Mouse (Mus musculus) yolk sac, embryonic 10.5 days (tissue): Measurements from ENCODE around the gene Adamts12.

ENCODE experiments used
- DNase-seq: peaks from one replicate; pipeline ENCODE4 v3.0.0-alpha.2; 2017; ENCODE audit warnings: low spot score

Gene Adamts12

DNA sequence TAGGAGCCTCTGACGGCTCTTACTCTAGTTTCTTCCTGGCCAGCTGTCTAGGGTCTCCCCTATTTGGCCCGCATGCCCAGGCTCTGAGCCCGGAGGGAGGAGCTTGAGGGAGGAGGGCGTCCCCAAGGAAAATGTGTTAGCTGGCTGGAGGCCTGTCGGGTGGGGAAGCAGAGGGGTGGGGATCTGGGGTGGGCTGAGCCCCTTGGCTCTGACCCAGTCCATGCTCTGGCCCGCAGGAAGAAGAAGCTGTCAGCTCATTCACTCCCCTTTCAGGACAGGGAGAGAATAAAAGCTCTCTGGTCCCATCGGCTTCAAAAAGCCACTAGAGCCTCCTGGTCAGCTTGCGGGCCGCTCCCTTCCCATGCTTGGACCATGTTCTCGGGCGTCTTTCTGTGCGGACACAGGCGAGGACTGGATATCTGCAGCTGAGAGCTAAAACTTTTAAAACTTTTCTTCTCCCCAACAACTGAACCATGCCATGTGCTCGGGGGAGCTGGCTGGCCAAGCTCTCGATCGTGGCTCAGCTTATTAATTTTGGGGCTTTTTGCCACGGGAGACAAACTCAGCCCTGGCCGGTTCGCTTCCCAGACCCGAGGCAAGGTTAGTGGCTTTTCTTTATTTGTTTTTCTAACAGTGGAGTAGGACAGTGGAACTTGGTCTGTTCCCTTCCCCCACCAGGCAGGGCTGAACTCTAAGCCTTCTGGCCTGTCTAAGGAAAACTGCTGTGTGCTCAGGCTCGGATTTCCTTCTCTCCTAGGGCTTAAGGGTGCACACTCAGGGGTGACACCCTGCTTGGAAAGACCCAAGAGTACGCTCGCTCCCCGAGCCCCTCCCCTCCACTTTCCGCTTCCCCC lies at the start of gene Adamts12:
Adamts12 (plus strand) TSS at position 233 of the 854 bp plus-strand sequence.
- peak; percentile 73 for DNase-seq

DNA sequence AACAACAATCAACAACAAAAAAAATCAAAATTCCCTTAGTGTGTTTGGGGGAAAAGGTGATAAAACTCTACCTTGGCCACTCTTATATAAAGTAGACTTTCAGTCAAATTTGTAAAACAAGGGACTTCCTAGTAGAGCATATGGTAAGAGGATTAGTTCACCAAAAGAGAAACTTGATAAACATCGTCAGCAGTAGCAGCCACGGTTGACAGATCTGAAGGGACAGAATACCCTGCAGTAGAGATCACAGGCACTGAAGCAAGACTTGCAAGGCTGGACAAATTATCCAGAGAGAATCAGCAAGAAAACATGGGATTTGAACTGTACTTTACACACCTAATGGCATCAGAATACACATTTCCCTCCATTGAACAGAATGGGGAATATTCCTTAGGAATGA lies 49.7 kb upstream of the Adamts12 start:
- DNase-seq = no peak

DNA sequence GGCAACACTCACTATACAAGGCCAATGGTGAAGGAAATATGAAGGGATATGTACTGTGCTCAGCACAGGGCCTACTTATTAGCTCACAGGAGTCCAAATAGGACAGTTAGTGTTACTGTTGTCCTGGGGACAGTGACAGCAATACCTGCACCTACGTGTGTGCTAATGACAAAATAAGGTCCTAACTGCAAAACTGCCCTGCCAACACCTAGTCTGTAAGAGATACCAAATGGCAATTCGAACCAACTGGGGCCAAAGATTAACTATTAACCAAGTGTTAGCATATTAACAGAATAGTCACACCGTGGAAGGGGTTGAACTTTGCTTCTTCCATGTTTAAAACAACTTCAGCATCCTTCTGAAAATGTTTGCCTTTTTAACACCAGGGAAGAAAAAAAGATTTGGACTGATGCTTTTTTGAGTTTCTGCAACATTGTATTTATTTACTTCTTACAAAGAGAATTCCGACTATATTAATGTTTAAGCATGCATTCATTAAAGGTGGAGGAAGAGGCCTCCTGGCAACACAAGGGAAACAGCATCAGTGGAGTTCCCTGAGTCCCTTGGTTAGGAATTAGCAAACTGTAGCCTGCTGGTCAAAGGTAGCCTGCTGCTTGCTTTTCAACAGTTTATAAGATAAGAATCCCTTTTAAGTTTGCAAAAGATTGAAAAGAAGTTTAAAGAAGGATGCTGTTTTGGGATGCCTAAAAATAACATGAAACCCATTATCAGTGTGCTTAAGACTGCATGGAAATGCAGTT lies 37.6 kb upstream of the Adamts12 start:
- peak; percentile 61 for DNase-seq

DNA sequence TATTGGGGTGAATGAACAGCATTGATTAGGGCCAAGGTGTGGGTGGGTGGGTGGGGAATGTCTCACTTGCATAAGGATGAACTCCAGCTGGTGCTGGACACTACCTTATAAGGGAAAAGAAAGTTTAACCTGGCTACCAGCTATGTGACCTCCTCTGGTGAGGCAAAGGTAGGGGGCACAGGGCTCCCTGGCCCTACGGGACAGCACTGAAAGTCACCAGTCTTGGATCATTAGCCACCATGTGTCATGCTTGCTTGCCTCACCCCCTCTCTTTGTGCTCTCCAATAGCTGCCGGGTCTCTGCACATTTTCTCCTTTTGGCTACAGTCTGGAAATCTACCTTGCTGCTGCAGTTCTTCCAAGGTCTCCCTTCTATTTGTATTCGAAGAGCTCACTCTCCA lies 34.4 kb upstream of the Adamts12 start:
- DNase-seq = no peak

DNA sequence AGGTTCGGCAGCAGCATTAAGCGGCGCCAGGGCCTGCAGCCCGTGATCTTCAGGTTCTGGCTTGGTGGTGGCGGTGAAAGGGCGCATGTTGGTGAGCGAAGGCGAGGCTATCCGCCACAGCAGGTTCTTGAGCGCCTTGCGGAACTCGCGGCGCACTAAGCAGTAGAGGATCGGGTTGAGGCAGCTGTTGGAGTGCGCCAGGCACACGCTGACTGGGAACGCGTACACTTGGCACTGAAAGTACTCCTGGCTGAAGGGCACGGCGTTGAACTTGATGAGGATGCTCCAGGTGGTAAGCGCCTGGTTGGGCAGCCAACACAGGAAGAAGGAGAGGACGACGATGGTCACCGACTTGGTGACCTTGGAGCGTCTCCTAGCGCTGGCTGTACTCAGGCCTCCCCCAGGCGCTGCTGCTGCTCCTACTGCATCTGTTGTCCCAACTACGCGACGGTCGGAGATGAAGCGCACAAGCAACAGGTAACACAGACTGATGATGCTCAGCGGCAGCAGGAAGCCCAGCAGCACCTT lies 28.6 kb upstream of the Adamts12 start:
- DNase-seq = no peak

DNA sequence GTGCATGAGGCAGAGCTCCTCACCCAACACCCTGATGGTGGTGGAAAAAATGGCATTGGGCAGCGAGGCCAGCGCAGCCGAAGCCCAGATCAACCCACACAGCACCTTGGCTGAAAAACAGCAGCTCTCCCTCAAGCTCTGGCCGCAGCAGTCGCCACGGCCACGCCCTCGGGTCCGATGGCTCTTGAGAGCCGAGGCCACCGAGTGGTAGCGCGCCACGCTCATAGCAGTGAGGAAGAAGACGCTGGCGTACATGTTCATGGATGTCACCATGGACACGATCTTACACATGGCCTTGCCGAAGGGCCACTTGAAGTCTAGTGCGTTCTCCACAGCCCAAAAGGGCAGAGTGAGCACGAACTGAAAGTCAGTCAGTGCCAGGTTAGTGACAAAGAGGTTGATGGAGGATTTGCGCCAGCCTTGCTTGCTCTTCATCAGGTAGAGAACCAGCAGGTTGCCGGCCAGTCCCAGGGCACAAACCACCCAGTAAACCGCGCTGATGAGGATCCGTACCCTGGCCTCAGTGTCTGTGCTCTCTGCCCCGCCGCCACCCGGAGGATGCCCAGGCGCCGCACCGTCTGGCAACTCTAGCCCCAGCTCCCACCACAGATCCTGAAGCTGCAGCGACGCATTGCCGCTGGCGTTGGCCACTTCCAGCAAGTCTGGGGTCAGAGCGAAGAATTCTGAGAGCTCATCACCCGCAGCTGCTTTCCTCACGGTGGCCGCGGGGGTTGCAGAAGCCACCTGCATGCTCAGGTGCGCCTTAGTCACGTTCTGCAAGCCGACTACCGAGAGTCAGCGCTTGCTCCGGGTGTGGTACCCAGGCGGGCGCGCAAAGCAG lies 27.8 kb upstream of the Adamts12 start:
- no peak for DNase-seq

DNA sequence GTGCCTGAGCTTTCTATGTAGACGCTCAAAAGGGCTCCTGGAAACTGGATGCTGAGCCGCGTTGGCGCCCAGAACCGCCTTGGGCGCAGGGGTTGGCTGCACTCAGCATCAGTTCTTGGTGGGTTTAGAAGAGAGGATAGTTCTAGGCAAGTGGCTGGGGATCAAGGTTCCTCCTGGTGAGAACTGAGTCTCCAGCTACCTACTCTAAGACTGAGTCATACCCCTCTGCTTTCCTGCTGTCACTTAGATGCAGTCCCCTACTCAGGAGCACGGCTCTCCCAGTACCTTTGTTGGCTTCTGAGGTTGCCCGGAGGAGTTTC lies 27.3 kb upstream of the Adamts12 start:
- DNase-seq = no peak

DNA sequence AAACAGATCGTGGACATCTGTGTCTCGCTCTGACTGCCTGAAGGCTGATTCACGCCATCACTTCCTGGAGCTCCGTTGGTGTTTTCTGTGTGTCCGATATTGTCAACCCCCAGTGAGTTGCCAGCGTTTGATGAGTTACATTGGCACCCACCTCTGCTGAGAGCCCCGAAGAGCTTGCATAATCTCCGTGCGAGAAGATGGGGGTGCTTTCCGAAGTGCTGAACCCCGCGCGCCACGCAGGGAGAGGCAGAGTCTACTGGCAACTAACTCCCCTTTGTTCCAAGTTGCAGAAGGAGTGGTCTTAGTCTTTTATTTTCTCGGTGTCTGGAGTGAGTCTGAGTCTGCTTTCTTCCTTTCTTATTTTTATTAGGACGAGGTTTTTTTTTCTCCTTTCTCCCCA lies 26.9 kb upstream of the Adamts12 start, which contains the start of gene Rxfp3:
Rxfp3 (minus strand) TSS at position 281 of the 400 bp plus-strand sequence.
- no peak for DNase-seq

DNA sequence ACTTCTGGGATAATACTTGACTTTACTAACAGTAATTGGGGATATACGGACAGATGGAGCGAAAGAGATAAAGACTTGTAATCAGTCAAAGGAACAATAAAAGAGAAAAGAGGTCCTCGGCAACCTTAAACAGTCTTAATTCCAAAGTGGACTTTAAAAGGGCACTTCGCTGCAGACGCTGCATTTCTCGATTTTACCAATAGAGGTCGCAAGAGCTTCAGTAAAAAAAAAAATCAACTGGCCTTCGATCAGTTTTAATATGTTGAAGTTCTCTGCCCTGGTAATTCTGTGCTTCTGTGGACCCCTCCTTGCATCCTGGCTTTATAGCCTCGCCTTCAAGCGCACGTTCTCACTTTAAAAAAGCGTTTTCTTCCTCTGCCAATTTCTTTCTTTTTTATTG lies 26.1 kb upstream of the Adamts12 start:
- peak; percentile 47 for DNase-seq

DNA sequence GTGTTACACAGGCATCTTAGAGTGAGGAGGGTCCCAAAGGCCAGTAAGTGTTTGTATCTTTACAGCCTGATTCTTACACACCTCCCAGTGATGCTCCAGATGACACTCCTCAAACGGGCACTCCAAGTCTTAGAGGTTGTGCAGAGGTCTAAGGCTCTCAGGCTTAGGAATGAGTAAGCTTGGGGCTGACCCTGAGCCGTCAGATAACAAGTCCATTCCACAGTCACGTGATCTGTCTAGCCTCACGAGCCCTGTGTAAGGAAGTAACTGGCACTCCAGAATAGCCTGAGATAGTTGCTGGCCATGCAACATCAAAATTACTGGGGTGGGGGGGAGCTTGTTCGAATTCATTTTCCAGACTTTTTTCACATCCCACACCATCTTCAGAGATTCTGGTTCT lies 24.5 kb upstream of the Adamts12 start:
- DNase-seq = no peak

DNA sequence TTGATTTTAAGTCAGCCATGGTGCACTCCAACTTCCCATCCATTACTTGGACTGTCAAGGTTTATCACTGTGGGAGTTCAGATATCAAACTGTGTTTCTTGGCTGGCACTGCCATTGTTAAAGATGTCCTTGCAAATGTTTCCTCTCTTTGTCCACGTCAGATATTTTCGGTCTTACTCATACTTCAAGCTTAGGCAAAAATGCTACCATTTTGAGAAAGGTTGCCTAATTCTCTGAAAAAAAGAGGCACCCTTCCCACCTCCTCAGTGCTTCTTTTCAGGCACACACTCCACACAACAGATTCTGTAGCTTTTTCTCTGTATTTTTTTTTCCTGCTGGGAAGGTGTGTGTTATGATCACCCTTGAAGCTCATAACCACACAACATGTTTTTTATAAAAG lies 23.4 kb upstream of the Adamts12 start:
- DNase-seq = no peak

DNA sequence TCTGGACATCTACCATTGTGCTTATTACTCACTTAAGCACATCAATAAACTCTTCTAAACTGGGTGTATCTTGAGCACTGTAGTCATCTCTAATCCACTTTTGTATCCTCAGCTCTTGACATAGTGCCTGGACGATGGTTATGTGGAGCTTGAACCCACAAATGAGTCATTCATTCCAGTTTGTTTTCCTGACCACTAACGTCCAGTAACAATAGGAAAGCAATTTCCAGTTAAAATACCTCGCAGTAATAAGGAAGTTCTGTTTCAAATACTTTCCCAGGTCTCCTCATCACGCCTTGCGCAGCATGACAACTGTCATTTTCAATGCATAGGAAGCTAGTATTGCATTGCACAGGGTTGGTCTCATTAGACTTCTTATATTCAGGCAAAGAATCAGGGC lies 21.8 kb upstream of the Adamts12 start:
- DNase-seq = no peak

DNA sequence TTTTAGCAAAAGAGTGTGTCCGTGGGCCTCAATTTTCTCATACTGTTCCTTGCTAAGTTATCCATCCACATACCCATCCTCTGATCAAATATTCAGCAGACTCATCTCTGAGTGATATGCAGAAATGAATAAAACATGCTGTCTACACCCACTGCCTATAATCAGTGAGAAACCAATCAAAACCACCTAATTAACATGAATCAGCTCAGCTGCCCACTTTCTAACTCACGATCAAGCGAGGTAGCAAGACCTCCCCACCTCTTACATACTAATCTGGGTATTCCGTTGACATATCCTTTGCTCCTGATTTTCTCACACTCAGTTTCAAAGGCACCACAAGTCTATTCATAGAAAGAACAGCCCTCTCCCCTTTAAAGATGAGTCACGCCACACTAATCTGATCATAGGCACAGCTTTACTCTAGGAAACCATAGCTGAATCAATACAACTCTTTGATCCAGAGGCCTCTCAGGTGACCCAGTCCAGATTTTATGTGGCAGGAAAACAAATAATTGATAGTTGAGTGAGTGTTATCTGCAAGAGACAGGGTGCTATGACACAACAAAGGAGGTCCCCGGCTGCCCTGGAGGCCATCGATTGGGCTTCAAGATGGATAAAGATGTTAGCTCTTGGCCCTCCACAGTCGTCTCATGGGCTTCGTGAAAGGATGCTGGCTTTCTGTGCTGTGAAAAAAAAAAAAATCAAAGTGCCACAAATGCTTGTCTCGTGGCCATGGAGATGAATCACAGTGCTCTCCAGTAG lies 10.7 kb upstream of the Adamts12 start:
- no peak for DNase-seq

DNA sequence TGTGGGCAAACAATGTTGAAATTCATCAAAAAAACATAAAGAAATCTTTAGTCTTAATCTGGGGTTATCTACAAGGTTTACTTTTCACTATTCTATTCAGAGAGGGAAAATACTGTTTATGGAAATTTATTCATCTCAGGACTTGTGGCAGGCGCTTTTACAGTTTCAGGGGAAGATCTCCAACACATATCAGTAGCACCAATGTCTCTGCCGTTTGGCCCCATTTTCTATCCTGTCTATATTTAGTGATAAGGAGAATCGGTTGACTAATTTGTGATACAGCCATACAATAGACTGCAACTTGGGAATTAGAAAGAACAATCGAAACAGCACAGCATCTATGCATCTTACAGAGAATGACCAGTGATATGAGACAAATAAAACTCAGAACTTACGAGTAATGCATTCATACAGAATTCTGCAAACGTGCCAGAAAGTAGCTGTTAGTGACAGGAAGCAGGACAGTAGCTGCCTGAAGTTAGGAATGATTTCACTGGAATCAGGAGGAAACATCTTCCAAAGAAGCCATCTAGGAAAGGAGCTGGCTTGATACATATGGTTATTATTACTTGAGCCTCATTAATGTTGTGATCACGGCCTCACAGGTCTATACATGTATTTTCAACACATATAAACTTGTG lies 10.0 kb upstream of the Adamts12 start:
- no peak for DNase-seq

DNA sequence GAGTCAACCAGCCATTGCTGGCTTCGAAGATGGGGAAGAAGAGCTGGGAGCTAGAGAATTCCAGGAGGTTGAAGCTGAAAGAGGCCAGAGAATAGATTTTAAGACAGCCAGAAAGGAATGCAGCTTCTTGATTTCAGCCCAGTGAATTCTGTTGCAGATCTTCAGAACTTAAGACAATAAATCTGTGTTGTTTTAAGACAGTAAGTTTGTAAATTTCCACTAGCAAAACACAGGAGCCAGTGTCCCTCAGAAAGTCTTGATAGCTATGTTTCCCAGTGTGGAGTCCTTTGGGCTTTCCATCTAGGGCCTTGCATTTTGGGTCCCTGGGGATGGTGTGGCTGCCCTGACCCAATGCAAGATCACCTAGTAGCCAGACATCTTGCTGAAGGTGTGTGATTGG lies 1.7 kb upstream of the Adamts12 start:
- no peak for DNase-seq

DNA sequence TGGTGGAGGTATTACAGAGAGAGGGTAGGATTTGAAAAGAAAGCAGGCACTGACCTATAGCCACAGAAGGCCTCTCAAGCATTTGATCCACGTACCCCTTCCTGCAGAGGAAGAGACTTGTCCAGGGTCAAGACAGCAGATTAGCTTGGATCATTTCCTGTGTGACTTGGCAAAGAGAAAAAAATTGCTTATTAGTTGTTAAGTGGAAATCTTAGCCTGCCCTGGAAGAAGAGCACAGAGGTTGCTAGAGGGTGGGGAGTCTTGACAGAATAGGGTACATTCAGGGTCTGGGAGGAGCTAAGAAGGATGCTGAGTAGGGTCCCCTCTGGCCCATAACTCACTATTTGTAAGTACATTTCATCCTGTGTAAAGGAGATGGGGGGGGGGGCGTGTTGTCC lies 431 bp upstream of the Adamts12 start:
- no peak for DNase-seq

DNA sequence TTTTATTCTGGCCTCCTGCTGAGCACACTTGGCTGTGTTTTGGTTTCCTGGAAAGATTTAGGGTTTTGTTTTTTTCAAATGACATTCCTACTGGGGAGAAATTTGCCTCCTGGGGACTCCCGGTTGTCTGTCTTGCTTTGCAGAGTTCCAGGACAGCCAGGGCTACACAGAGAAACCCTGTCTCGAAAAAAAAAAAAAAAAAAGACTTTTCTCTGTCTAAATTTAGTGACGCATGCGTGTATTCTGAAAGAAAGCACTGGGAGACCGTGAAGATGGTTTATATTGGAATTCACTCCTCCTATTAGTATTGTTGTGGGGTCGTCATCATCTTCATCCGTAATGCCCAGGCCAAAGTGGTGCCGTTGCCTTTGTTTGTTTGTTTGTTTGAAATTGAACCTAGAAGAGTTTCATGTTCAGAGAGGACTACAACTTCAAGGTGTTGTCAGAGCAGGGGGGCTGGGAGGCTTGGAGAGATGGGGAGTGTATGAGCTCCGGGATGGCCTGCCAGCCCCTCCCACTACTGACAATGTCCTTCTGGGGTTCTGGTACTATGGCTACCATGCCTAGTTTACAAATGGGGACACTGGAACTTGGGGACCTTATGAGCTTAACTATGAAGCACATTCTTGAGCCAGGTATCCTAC lies 1.1 kb downstream of the Adamts12 start:
- DNase-seq = no peak

DNA sequence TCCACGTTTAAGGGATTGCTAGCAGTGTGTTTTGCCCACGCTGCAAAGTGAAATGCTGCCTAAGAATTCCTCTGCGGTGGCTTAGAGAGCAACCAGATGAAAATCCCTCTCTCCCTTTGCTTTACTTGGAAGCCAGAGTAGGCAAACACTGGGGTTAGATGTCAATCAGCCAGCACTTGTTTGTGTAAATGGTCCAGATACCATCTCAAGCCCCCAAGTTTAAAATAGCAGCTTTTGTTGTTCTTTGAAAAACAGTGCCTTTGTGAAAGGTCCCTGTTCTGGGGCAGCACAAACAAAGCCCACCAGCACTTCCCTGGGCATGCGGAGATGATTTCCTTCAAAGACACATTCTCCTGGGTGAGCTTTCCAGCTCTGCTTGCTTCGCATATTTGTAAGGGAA lies 1.7 kb downstream of the Adamts12 start:
- peak; percentile 6 for DNase-seq

DNA sequence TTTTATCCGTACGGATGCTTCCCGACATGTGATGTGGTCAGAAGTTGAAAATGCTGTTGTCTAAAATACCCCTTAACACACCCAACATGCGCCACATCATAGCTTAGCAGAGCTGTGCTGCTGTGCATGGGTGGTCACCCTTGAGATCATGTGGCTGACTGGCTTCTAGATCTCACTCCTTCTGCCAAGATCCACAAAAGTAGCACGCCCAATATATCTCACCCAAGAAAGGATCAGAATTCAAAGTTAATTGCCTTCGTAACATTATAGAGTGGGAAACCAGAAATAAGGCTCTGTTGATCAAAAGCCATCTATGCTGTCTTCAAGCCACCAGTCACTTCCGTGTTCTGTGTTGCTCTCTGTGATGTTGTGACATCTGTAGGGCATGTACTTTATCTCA lies 3.3 kb downstream of the Adamts12 start:
- DNase-seq = no peak

DNA sequence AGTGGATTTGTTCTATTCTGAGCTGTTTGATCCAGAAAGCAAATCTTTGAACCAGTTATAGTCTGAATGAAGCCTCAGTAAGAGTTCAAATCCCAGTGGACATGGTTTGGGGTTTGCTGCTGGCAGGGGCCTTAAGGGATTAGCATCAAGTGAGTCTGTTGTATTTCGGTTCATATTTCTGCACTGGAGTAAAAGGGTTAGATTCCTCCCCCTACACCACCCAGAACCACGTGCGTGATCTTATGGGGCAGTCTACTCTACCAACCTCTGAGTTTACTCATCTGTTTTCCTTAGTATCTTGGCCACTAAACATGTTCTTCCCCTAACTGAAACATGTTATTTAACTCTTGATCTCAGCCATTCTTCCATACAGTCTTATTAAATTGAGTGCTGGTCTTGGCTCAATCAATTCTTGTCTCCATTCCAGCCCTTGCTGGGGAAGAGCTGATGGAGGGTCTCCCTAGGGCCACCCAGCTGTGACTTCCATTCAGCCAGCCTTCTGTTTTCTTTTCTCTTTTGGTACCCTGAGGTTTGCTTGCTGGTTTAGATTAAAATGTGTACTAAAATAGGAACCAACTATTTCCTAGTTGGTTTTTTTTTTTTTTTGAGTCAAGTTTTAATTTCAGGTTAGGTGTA lies 11.3 kb downstream of the Adamts12 start:
- no peak for DNase-seq
